Comparison of ENCODE assay signal across 15 mouse cellular contexts in genomic region chr7:64456676-64457075, GRCm38 (mm10). TPM values are rescaled to one million over a fixed set of nuclear protein-coding genes. Genes with fewer than 3 reads are reported as not detected.
"Had no signal": no experiment of that assay in that cellular context is flagged by ENCODE, and none has a peak within 500 bp of the region (broad histone marks: within the 10 kb centered on the region; RNA-seq: fewer than 3 reads in every experiment).

No protein-coding gene starts in this region.

- H3K9me3 ChIP-seq: kidney, embryonic 15.5 days; limb, embryonic 13.5 days; neural tube, embryonic 12.5 days had no signal

- H3K4me1 ChIP-seq: kidney, embryonic 15.5 days had no signal

- ATAC-seq: midbrain, embryonic 16.5 days had no signal

- H3K27ac ChIP-seq: kidney, embryonic 15.5 days; limb, embryonic 13.5 days; liver, embryonic 14.5 days; neural tube, embryonic 12.5 days had no signal

- H3K36me3 ChIP-seq: kidney, embryonic 15.5 days; limb, embryonic 13.5 days; neural tube, embryonic 12.5 days had no signal

- H3K9ac ChIP-seq: kidney, embryonic 15.5 days; limb, embryonic 13.5 days; liver, embryonic 14.5 days; neural tube, embryonic 12.5 days had no signal

- H3K4me2 ChIP-seq: kidney, embryonic 15.5 days; limb, embryonic 13.5 days; neural tube, embryonic 12.5 days had no signal

- H3K27me3 ChIP-seq: kidney, embryonic 15.5 days; limb, embryonic 13.5 days; neural tube, embryonic 12.5 days had no signal

- DNase-seq: kidney, adult 2 months; kidney, postnatal 14 days; lung, adult 18-20 months; lung, postnatal 36 days; right cerebral cortex, adult 18-20 months; right cerebral cortex, postnatal 25 days; thymus, postnatal 36 days had no signal

- H3K4me3 ChIP-seq: kidney, embryonic 15.5 days; limb, embryonic 13.5 days; neural tube, embryonic 12.5 days had no signal

RNA-seq across cellular contexts. Expression of gene Apba2, which starts 44.8 kb away (rescaled TPM):
- total RNA-seq: liver, adult 2 months; megakaryocyte progenitor cell, adult 5-6 weeks; neutrophil, adult 5-6 weeks had no signal
